Mouse (Mus musculus): Measurements from ENCODE around the gene Nostrin. TPM values are rescaled to one million over a fixed set of nuclear protein-coding genes. Genes with fewer than 3 reads are reported as not detected.

Nostrin gene
- polyA plus RNA-seq, 1 experiment from 2014 or later: 3.8 TPM

GRCm38 (mm10) chr2:69212652-69213051 is 77.1 kb downstream of the Nostrin start:
- no peaks in the 10 kb centered on the region for H3K36me3 ChIP-seq
- no peaks in the 10 kb centered on the region for H3K9me3 ChIP-seq
- no peak for DNase-seq (ENCODE audit: low spot score)
- no peaks in the 10 kb centered on the region for H3K4me1 ChIP-seq
- H3K27me3 ChIP-seq (ENCODE audit: insufficient read depth, poor library complexity, severe bottlenecking): no peaks in the 10 kb centered on the region
- no peak overlapping the region for H3K4me3 ChIP-seq
- no peak overlapping the region for H3K27ac ChIP-seq
- 68% methylated on average over 10 of the region's 10 CpGs for WGBS

GRCm38 (mm10) chr2:69215242-69215641 is 79.6 kb downstream of the Nostrin start:
- Histone ChIP-seq H3K27me3 (ENCODE audit: insufficient read depth, poor library complexity, severe bottlenecking) (no peaks in the 10 kb centered on the region), H3K36me3 (no peaks in the 10 kb centered on the region), H3K4me3 (no peak overlapping the region), H3K4me1 (no peaks in the 10 kb centered on the region), H3K9me3 (no peaks in the 10 kb centered on the region), H3K27ac (no peak overlapping the region)
- WGBS: 88% methylated on average over 7 of the region's 7 CpGs
- DNase-seq (ENCODE audit: low spot score): no peak

- H3K9me3 ChIP-seq: no peaks in the 10 kb centered on the region
- H3K36me3 ChIP-seq: no peaks in the 10 kb centered on the region
- H3K27me3 ChIP-seq (ENCODE audit: insufficient read depth, poor library complexity, severe bottlenecking): no peaks in the 10 kb centered on the region
- 0 out of 2 replicates have a peak, but pooled peaks cover 5% of the 10 kb centered on the region for H3K4me1 ChIP-seq
- no peak overlapping the region for H3K4me3 ChIP-seq
- WGBS: 57% methylated on average over 5 of the region's 5 CpGs
- DNase-seq (ENCODE audit: low spot score): no peak
- no peak overlapping the region for H3K27ac ChIP-seq
Measured at GRCm38 (mm10) chr2:69221868-69222416, 86.3 kb downstream of the Nostrin start.

GRCm38 (mm10) chr2:69222815-69223214 is 87.2 kb downstream of the Nostrin start:
- H3K27me3 ChIP-seq (ENCODE audit: insufficient read depth, poor library complexity, severe bottlenecking): no peaks in the 10 kb centered on the region
- H3K4me1 ChIP-seq: 0 out of 2 replicates have a peak, but pooled peaks cover 5% of the 10 kb centered on the region
- DNase-seq (ENCODE audit: low spot score): no peak
- WGBS: 87% methylated on average over 10 of the region's 10 CpGs
- H3K4me3 ChIP-seq: no peak overlapping the region
- no peaks in the 10 kb centered on the region for H3K36me3 ChIP-seq
- H3K27ac ChIP-seq: no peak overlapping the region
- no peaks in the 10 kb centered on the region for H3K9me3 ChIP-seq

GRCm38 (mm10) chr2:69224724-69225123 is 89.1 kb downstream of the Nostrin start:
- H3K27ac ChIP-seq: no peak overlapping the region
- 64% methylated on average over 2 of the region's 2 CpGs for WGBS
- H3K27me3 ChIP-seq (ENCODE audit: insufficient read depth, poor library complexity, severe bottlenecking): no peaks in the 10 kb centered on the region
- no peaks in the 10 kb centered on the region for H3K9me3 ChIP-seq
- no peaks in the 10 kb centered on the region for H3K36me3 ChIP-seq
- no peak for DNase-seq (ENCODE audit: low spot score)
- 0 out of 2 replicates have a peak, but pooled peaks cover 5% of the 10 kb centered on the region for H3K4me1 ChIP-seq
- H3K4me3 ChIP-seq: no peak overlapping the region

- Histone ChIP-seq H3K27ac (no peak overlapping the region), H3K27me3 (ENCODE audit: insufficient read depth, poor library complexity, severe bottlenecking) (no peaks in the 10 kb centered on the region), H3K9me3 (no peaks in the 10 kb centered on the region), H3K4me1 (0 out of 2 replicates have a peak, but pooled peaks cover 3% of the 10 kb centered on the region), H3K36me3 (no peaks in the 10 kb centered on the region), H3K4me3 (no peak overlapping the region)
- WGBS: 88% methylated on average over 9 of the region's 9 CpGs
- no peak for DNase-seq (ENCODE audit: low spot score)
Measured at GRCm38 (mm10) chr2:69226876-69227275, 91.3 kb downstream of the Nostrin start.

- 85% methylated on average over 6 of the region's 6 CpGs for WGBS
Measured at GRCm38 (mm10) chr2:69228635-69229034, 93.0 kb downstream of the Nostrin start.

GRCm38 (mm10) chr2:69230137-69230536 is 94.5 kb downstream of the Nostrin start:
- Histone ChIP-seq H3K36me3 (no peaks in the 10 kb centered on the region), H3K9me3 (no peaks in the 10 kb centered on the region), H3K4me1 (no peaks in the 10 kb centered on the region), H3K4me3 (no peak overlapping the region), H3K27me3 (ENCODE audit: insufficient read depth, poor library complexity, severe bottlenecking) (no peaks in the 10 kb centered on the region), H3K27ac (no peak overlapping the region)
- no peak for DNase-seq (ENCODE audit: low spot score)
- WGBS: 86% methylated on average over 2 of the region's 2 CpGs

More at GRCm38 (mm10) chr2:69228635-69229034, 93.0 kb downstream of the Nostrin start:
- Histone ChIP-seq H3K27me3 (ENCODE audit: insufficient read depth, poor library complexity, severe bottlenecking) (no peaks in the 10 kb centered on the region), H3K36me3 (no peaks in the 10 kb centered on the region), H3K27ac (no peak overlapping the region), H3K9me3 (no peaks in the 10 kb centered on the region), H3K4me3 (no peak overlapping the region), H3K4me1 (no peaks in the 10 kb centered on the region)
- DNase-seq (ENCODE audit: low spot score): no peak

- Histone ChIP-seq H3K4me1 (no peaks in the 10 kb centered on the region), H3K4me3 (no peak overlapping the region), H3K9me3 (no peaks in the 10 kb centered on the region), H3K27ac (no peak overlapping the region), H3K27me3 (ENCODE audit: insufficient read depth, poor library complexity, severe bottlenecking) (no peaks in the 10 kb centered on the region), H3K36me3 (no peaks in the 10 kb centered on the region)
- no peak for DNase-seq (ENCODE audit: low spot score)
Measured at GRCm38 (mm10) chr2:69232101-69232500, 96.5 kb downstream of the Nostrin start.

GRCm38 (mm10) chr2:69234976-69235678 is 99.5 kb downstream of the Nostrin start:
- Histone ChIP-seq H3K36me3 (no peaks in the 10 kb centered on the region), H3K27me3 (ENCODE audit: insufficient read depth, poor library complexity, severe bottlenecking) (no peaks in the 10 kb centered on the region), H3K4me3 (no peak overlapping the region), H3K4me1 (no peaks in the 10 kb centered on the region), H3K27ac (no peak overlapping the region), H3K9me3 (no peaks in the 10 kb centered on the region)
- WGBS: 84% methylated on average over 5 of the region's 5 CpGs
- no peak for DNase-seq (ENCODE audit: low spot score)

Other genes with a start within 250 kb of the Nostrin start
- 144 and 158 TPM in 2 replicates for gene Spc25, start 70.4 kb downstream of the Nostrin start, polyA plus RNA-seq (2016; fragmentation: Nextera tagmentation; extraction: Ambion mirVana)
- not detected in 2 replicates for gene G6pc2, start 75.3 kb downstream of the Nostrin start, polyA plus RNA-seq (2016; fragmentation: Nextera tagmentation; extraction: Ambion mirVana)
- gene Abcb11, start 206.8 kb downstream of the Nostrin start, polyA plus RNA-seq (2016; fragmentation: Nextera tagmentation; extraction: Ambion mirVana): 0.02 and 0.13 TPM in 2 replicates
- not detected in 2 replicates for gene Dhrs9, start 244.6 kb downstream of the Nostrin start, polyA plus RNA-seq (2016; fragmentation: Nextera tagmentation; extraction: Ambion mirVana)

Data from heart, embryonic 10.5 days (tissue).